Mouse (Mus musculus) heart, embryonic 16.5 days (tissue): ENCODE data around the gene Grip1. TPM values are rescaled to one million over a fixed set of nuclear protein-coding genes. Genes with fewer than 3 reads are reported as not detected.

Source experiments
- ATAC-seq: fragments of 200-750 bp; cut with Nextera tagmentation; replicated peaks from 2 replicates; pipeline ENCODE4 v1.8.0; 2017; ENCODE audit warnings: moderate number of reproducible peaks; ENCODE audit not compliant: insufficient read depth, low FRiP score; ENCODE audit errors: extremely low read depth
- H3K27ac ChIP-seq: fragments of 300-500 bp; sonication (generic); 2 replicates; pipeline ENCODE4 v1.5.1; 2014; ENCODE audit warnings: mild to moderate bottlenecking, low read length, control low read depth, moderate library complexity
- H3K27me3 ChIP-seq: fragments of 300-500 bp; sonication (generic); 2 replicates; pipeline ENCODE4 v1.6.1; 2014; ENCODE audit warnings: low read length, mixed read lengths; ENCODE audit not compliant: control insufficient read depth, insufficient read depth
- H3K36me3 ChIP-seq: fragments of 300-500 bp; sonication (generic); 2 replicates; pipeline ENCODE4 v1.6.1; 2014; ENCODE audit not compliant: control insufficient read depth, insufficient read depth
- H3K4me1 ChIP-seq: fragments of 300-500 bp; sonication (generic); 2 replicates; pipeline ENCODE4 v1.6.1; 2014; ENCODE audit warnings: low read length, mixed read lengths; ENCODE audit not compliant: control insufficient read depth, insufficient read depth
- H3K4me2 ChIP-seq: fragments of 300-500 bp; sonication (generic); 2 replicates; pipeline ENCODE4 v1.6.1; 2014; ENCODE audit warnings: low read depth, mild to moderate bottlenecking, control low read depth, low read length
- H3K4me3 ChIP-seq: fragments of 300-500 bp; sonication (generic); 2 replicates; pipeline ENCODE4 v1.5.1; 2014; ENCODE audit warnings: mild to moderate bottlenecking, control low read depth, low read length
- H3K9ac ChIP-seq: fragments of 300-500 bp; sonication (generic); 2 replicates; pipeline ENCODE4 v1.6.1; 2014; ENCODE audit warnings: low read length, control low read depth
- H3K9me3 ChIP-seq: fragments of 300-500 bp; sonication (generic); replicated peaks from 2 replicates; pipeline ENCODE4 v1.6.1; 2016; ENCODE audit warnings: low read length; ENCODE audit not compliant: control insufficient read depth
- WGBS: fragments of 180-500 bp; shearing (Covaris S2); extraction: QIAGEN DNeasy Blood & Tissue Kit; methylation state at CpG from one replicate; pipeline ENCODE4 v1.1.7; 2014; 5-methylcytosine and 5-hydroxymethylcytosine counted together
- polyA plus RNA-seq: library from polyadenylated mRNA; unstranded; fragments of >200 nt; fragmentation: Nextera tagmentation; extraction: Ambion mirVana; gene quantifications from 2 replicates; pipeline ENCODE4 v1.2.1, GENCODE M21; 2015

Gene Grip1
- polyA plus RNA-seq, 1 experiment from 2014 or later: 1.6 TPM

DNA sequence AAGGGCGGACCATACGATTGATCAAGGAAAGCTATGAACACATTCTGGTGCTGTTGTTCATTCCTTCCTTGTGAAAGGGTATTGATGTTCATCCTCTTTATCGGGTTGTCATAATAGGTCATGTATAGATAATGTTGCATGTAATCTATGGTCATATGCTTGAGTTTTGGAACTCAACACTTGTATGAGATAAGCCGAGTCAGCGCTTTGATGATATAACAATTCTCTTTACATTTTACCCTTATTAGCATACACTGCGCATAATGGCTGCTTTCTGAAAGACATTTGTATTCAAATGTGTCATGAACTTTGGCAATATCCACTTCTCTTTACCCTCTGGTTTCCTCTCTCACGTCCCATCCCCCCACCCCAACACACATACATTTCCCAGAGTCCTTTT is 111.2 kb downstream of the Grip1 start:
- no peaks in the 10 kb centered on the region for H3K27me3 ChIP-seq
- H3K27ac ChIP-seq: no peak overlapping the region
- H3K4me1 ChIP-seq: no peaks in the 10 kb centered on the region
- WGBS: 94% methylated on average over 7 of the region's 7 CpGs
- H3K9me3 ChIP-seq: no peaks in the 10 kb centered on the region
- H3K36me3 ChIP-seq: no peaks in the 10 kb centered on the region
- H3K4me2 ChIP-seq: no peak overlapping the region
- no peak overlapping the region for H3K9ac ChIP-seq
- ATAC-seq: no peak
- H3K4me3 ChIP-seq: no peak overlapping the region

DNA sequence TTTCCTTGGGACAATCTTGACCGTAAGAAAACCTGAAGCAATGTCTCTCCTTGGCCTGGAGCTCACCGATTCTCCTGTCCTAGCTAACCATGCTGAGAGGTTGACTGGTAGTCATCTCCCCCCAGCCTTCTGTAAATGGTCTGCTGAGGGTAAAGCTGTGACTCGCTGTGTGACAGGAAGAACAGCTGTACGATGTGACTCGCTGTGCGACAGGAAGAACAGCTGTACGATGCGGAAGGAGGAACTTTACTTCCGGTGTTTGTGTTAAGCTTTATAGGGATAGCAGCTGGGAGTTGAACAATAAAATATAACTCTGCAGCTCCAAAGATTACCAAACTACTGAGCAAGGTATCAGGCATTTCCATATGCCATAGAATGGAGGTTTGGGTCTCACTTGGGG is 119.5 kb downstream of the Grip1 start:
- no peaks in the 10 kb centered on the region for H3K27me3 ChIP-seq
- no peaks in the 10 kb centered on the region for H3K4me1 ChIP-seq
- H3K4me3 ChIP-seq: no peak overlapping the region
- no peak for ATAC-seq
- H3K36me3 ChIP-seq: no peaks in the 10 kb centered on the region
- H3K9ac ChIP-seq: no peak overlapping the region
- H3K4me2 ChIP-seq: no peak overlapping the region
- no peaks in the 10 kb centered on the region for H3K9me3 ChIP-seq
- H3K27ac ChIP-seq: no peak overlapping the region
- WGBS: 70% methylated on average over 9 of the region's 9 CpGs

DNA sequence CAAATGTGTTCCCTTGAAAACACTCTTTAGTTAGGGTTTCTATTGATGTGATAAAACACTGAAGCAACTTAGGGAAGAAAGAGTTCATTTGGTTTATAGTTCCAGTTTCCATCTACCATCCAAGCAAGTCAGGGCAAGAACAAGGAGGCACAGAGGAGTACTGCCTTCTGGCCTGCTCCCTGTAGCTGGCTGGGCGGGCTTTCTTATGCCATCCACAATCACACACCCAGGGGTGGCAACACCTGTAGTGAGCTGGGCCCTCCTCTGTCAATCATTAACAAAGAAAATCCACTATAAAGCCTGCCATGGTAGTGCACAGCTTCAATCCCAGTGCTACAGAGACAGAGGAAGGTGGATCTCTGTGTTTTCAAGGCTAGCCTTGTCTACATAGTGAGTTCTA is 122.2 kb downstream of the Grip1 start:
- Histone ChIP-seq H3K9me3 (no peaks in the 10 kb centered on the region), H3K36me3 (no peaks in the 10 kb centered on the region), H3K4me1 (no peaks in the 10 kb centered on the region), H3K4me3 (no peak overlapping the region), H3K4me2 (no peak overlapping the region), H3K27me3 (no peaks in the 10 kb centered on the region), H3K27ac (no peak overlapping the region), H3K9ac (no peak overlapping the region)
- ATAC-seq: no peak
- 89% methylated on average over 1 of the region's 1 CpGs for WGBS

DNA sequence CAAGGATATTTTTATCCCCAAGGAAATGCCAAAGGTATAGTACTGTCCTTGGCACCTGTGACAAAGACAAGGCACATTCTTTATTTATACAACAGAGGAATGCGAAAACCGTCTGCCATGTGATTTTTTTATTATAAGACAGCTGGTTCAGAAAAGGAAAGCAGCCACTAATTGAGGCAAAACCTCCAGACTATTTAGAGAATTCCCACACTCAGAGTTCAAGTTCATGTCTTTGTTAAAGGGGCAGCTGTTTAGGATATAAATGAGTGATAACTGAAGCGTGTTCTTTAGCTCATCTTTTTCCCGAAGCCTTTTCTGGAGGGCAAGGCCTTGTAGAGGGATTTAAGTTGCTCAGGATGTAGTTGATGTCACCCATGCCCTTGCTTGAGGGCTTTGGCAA is 126.4 kb downstream of the Grip1 start:
- no peak overlapping the region for H3K4me3 ChIP-seq
- no peak for ATAC-seq
- no peak overlapping the region for H3K27ac ChIP-seq
- WGBS: 44% methylated on average over 4 of the region's 4 CpGs
- no peaks in the 10 kb centered on the region for H3K9me3 ChIP-seq
- H3K36me3 ChIP-seq: no peaks in the 10 kb centered on the region
- H3K9ac ChIP-seq: no peak overlapping the region
- H3K4me1 ChIP-seq: no peaks in the 10 kb centered on the region
- H3K27me3 ChIP-seq: no peaks in the 10 kb centered on the region
- H3K4me2 ChIP-seq: no peak overlapping the region

DNA sequence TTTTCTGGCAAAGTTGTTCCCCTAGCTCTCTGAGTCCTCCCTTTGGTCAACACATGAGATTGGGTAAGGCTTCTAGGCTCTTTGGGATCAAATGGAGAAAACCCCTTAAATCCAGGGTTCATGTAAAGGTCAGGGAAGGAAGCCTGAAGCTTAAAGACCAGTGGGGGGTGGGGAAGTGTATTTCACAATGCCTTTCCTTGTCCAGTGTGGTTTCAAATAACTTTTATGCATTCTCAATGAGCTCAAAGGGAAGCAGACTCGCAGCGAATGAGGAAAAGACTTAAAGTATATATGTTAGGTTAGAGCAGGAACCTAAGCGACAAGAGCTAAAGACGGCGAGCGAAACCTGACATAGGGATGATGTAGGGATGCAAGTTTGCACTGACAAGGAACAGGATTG is 131.0 kb downstream of the Grip1 start:
- ATAC-seq: no peak
- no peak overlapping the region for H3K27ac ChIP-seq
- no peaks in the 10 kb centered on the region for H3K9me3 ChIP-seq
- no peaks in the 10 kb centered on the region for H3K36me3 ChIP-seq
- WGBS: 89% methylated on average over 6 of the region's 6 CpGs
- H3K9ac ChIP-seq: no peak overlapping the region
- H3K27me3 ChIP-seq: no peaks in the 10 kb centered on the region
- no peak overlapping the region for H3K4me2 ChIP-seq
- H3K4me1 ChIP-seq: no peaks in the 10 kb centered on the region
- H3K4me3 ChIP-seq: no peak overlapping the region

DNA sequence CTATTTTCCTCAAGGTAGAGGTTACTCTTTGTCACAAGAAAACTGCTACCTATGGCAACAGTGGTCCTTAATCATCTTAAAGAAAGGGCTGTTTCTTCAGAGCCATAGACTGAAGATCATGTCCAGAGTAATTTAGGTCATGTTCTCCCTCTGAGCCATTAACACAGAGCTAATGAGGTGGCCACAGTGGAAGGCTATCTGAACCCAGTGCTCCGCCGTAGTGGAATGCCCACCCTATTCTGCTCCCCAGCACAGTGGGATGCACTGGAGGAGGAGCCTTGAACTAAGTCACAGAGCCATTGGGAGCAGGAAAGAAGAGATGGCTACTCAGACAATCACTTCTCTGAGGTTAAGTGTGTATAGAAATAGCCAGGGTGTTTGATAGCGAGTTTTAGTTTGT is 133.3 kb downstream of the Grip1 start:
- Histone ChIP-seq H3K27me3 (no peaks in the 10 kb centered on the region), H3K9me3 (no peaks in the 10 kb centered on the region), H3K36me3 (no peaks in the 10 kb centered on the region), H3K27ac (no peak overlapping the region), H3K4me1 (no peaks in the 10 kb centered on the region), H3K9ac (no peak overlapping the region), H3K4me3 (no peak overlapping the region), H3K4me2 (no peak overlapping the region)
- ATAC-seq: no peak
- 75% methylated on average over 3 of the region's 3 CpGs for WGBS

DNA sequence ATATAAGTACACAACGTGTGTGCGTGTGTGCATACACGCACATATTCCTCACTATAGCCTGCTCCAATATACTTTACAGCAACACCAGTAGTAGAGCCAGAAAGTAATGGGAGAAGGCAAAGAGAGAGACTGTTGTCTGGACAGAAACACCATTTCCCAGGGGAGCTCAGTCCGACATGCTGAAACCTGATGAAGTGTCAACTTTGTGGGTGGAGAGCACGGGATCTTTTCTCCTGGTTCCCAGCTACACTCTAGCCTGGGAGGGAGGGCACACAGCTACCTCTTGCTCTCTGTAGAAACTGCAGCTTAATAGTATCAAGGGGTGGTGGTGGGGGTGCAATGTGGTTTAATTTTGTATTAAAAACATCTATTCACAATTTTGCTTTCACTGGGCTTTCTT is 143.2 kb downstream of the Grip1 start:
- Histone ChIP-seq H3K9ac (no peak overlapping the region), H3K4me2 (no peak overlapping the region), H3K36me3 (no peaks in the 10 kb centered on the region), H3K9me3 (no peaks in the 10 kb centered on the region), H3K4me1 (no peaks in the 10 kb centered on the region), H3K27ac (no peak overlapping the region), H3K4me3 (no peak overlapping the region), H3K27me3 (no peaks in the 10 kb centered on the region)
- no peak for ATAC-seq
- WGBS: 55% methylated on average over 5 of the region's 5 CpGs

DNA sequence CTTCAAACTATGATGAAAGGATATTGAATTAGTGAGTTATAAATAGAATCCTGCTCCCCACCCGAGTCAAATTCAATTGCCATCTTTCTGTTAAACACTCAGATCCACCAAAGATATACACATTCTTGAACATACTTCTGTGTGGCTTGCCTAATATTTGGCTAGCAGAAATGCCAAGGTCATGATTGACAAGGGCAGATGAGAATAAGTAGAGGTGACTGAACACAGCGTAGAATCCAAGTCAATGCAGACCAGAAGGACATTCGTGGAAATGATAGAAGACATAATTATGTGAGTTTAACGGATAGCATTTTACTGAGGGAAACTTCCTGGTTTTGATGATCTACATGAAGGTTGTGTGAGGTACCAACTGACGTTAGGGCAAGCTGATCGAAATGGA is 153.9 kb downstream of the Grip1 start:
- Histone ChIP-seq H3K9me3 (no peaks in the 10 kb centered on the region), H3K27me3 (no peaks in the 10 kb centered on the region), H3K9ac (no peak overlapping the region), H3K36me3 (no peaks in the 10 kb centered on the region), H3K27ac (no peak overlapping the region), H3K4me1 (no peaks in the 10 kb centered on the region), H3K4me2 (no peak overlapping the region), H3K4me3 (no peak overlapping the region)
- WGBS: 79% methylated on average over 6 of the region's 6 CpGs
- ATAC-seq: no peak

DNA sequence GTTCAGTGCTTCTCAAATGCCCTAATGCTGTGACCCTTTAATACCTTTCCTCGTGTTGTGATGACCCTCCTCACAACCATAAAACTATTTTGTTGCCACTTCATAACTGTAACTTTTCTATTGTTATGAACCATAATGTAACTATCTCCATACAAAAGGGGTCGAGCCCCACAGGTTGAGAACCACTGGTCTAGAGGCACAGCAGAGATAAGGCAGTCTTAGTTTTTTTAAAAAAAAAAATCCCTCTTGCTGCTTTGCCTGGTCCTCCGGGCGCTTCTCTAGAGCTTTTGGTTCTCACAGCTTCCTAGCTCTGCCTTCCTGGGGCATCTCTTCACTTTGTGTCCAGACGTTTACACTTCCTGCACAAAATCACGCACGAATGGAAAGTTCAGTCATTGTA is 155.4 kb downstream of the Grip1 start:
- H3K4me1 ChIP-seq: no peaks in the 10 kb centered on the region
- H3K27ac ChIP-seq: no peak overlapping the region
- no peak overlapping the region for H3K4me3 ChIP-seq
- no peak overlapping the region for H3K9ac ChIP-seq
- H3K27me3 ChIP-seq: no peaks in the 10 kb centered on the region
- H3K9me3 ChIP-seq: no peaks in the 10 kb centered on the region
- no peaks in the 10 kb centered on the region for H3K36me3 ChIP-seq
- H3K4me2 ChIP-seq: no peak overlapping the region
- no peak for ATAC-seq
- 74% methylated on average over 7 of the region's 7 CpGs for WGBS
